Mouse (Mus musculus) liver, adult 2 months (tissue): Measurements from ENCODE around the gene Rfx1.

ENCODE experiments used
- CTCF ChIP-seq: fragments of 200-500 bp; IDR thresholded peaks from 2 replicates; pipeline ENCODE4 v1.5.1; 2011; ENCODE audit warnings: low read depth, low read length, control low read depth
- POLR2A ChIP-seq: fragments of 200-500 bp; IDR thresholded peaks from 2 replicates; pipeline ENCODE4 v1.6.1; 2011; ENCODE audit warnings: low read length, control low read depth; ENCODE audit not compliant: insufficient read depth; ENCODE audit errors: extremely low read depth

GRCm38 (mm10) chr8:84076849-84077248 is 10.2 kb downstream of the Rfx1 start:
- TF ChIP-seq CTCF (no peak), POLR2A (no peak)
